Comparison of ENCODE assay signal across 8 mouse cellular contexts in the genomic region with DNA sequence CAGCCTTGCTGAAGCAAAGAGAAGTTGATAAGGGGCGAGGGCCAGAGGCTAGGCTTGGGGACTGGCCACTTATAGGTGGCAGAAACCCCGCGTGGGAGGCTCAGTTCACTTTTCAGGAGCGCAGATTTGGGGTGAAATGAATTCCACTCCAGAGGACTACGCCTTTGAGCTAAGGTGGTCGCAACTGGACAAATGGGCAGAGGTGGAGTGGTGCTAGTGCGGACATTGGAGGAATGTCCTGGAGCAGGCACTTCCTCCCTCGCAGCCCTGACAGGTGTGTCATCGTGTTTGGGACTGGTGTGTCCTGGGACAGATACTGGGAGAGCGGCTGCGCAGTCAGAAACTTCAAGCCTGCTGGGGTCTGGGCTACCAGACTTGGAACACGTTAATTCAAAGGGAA. TPM values are rescaled to one million over a fixed set of nuclear protein-coding genes. Genes with fewer than 3 reads are reported as not detected.
A peak's percentile ranks its signal among the peaks of the same experiment; 100 is the strongest.
DNase-seq lines count a peak whose midpoint lies in the region; ATAC-seq and TF ChIP-seq lines count a peak whose summit lies in the region.

No protein-coding gene starts in this region.

- H3K27me3 ChIP-seq in heart, adult 2 months (ENCODE audit: control insufficient read depth, insufficient read depth, low read length): no peaks in the 10 kb centered on the region
- no peaks in the 10 kb centered on the region for H3K27me3 ChIP-seq in hindbrain, postnatal 0 days (ENCODE audit: insufficient read depth, low read length)
- H3K27me3 ChIP-seq in neural tube, embryonic 13.5 days: no peaks in the 10 kb centered on the region

- no peak for ATAC-seq in hindbrain, postnatal 0 days
- no peak for ATAC-seq in neural tube, embryonic 13.5 days (ENCODE audit: low read depth)

- H3K4me1 ChIP-seq in heart, adult 2 months (ENCODE audit: control insufficient read depth, insufficient read depth, low read length): no peaks in the 10 kb centered on the region
- H3K4me1 ChIP-seq in hindbrain, postnatal 0 days (ENCODE audit: insufficient read depth, low read length): no peaks in the 10 kb centered on the region
- H3K4me1 ChIP-seq in neural tube, embryonic 13.5 days (replicated peaks): peaks cover 23% of the 10 kb centered on the region

- H3K79me2 ChIP-seq in heart, adult 2 months (replicated peaks; ENCODE audit: control insufficient read depth, insufficient read depth, low read length): no peaks in the 10 kb centered on the region

- peak in 1 of 2 experiments; percentile 22 for DNase-seq in heart, adult 2 months
- DNase-seq in heart, postnatal 10 days: no peak
- DNase-seq in urinary bladder, adult 2 months (ENCODE audit: low spot score): peak; percentile 19
- no peak for DNase-seq in urinary bladder, postnatal 25 days (ENCODE audit: low spot score)
- no peak for DNase-seq in hindbrain, postnatal 0 days (ENCODE audit: low spot score)
- DNase-seq in c-Kit-positive CD71-positive TER-119-positive erythroid progenitor cells, embryonic 14.5 days (ENCODE audit: low spot score): no peak
- DNase-seq in ovary, postnatal 14 days (ENCODE audit: low spot score): no peak

- H3K9ac ChIP-seq in heart, adult 2 months (ENCODE audit: low read depth, low read length): 0 out of 2 replicates have a peak overlapping the region, but pooled peaks have one; percentile 3
- peak overlapping the region; percentile 92 for H3K9ac ChIP-seq in hindbrain, postnatal 0 days (replicated peaks; ENCODE audit: low read length)
- peak overlapping the region; percentile 91 for H3K9ac ChIP-seq in neural tube, embryonic 13.5 days

- no peaks in the 10 kb centered on the region for H3K36me3 ChIP-seq in heart, adult 2 months (ENCODE audit: control insufficient read depth, insufficient read depth, low read length)
- H3K36me3 ChIP-seq in hindbrain, postnatal 0 days (ENCODE audit: insufficient read depth, low read length): no peaks in the 10 kb centered on the region
- H3K36me3 ChIP-seq in neural tube, embryonic 13.5 days: no peaks in the 10 kb centered on the region

- WGBS in heart, adult 2 months: 4% methylated on average over 12 of the region's 12 CpGs
- 1% methylated on average over 12 of the region's 12 CpGs for WGBS in hindbrain, postnatal 0 days
- 2% methylated on average over 12 of the region's 12 CpGs for WGBS in neural tube, embryonic 13.5 days

- TF ChIP-seq CTCF in heart, adult 2 months (IDR thresholded peaks at IDR 0.05): no peak
- no peak for TF ChIP-seq CTCF in hindbrain, postnatal 0 days (IDR thresholded peaks at IDR 0.05; ENCODE audit: low read depth)

- intact Hi-C loops in heart, adult 2 months (cut with DNase I): no loop called here
- intact Hi-C loops in heart, postnatal 10 days (cut with DNase I): loop anchor here (10.0 kb wide), 1 partner anchor 788 kb away; no protein-coding TSS in a partner anchor

- H3K4me2 ChIP-seq in hindbrain, postnatal 0 days (ENCODE audit: low read depth, low read length): peak overlapping the region; percentile 96
- peak overlapping the region; percentile 96 for H3K4me2 ChIP-seq in neural tube, embryonic 13.5 days

- peak overlapping the region; percentile 61 for H3K4me3 ChIP-seq in heart, adult 2 months
- H3K4me3 ChIP-seq in hindbrain, postnatal 0 days (ENCODE audit: low read length): peak overlapping the region; percentile 86
- H3K4me3 ChIP-seq in neural tube, embryonic 13.5 days: peak overlapping the region; percentile 80

- TF ChIP-seq EP300 in heart, adult 2 months (IDR thresholded peaks at IDR 0.05; ENCODE audit: insufficient read depth, low read depth, low read length): no peak

- TF ChIP-seq POLR2A in heart, adult 2 months (IDR thresholded peaks at IDR 0.05; ENCODE audit: insufficient read depth, low read depth, low read length): no peak

- no peak overlapping the region for H3K27ac ChIP-seq in heart, adult 2 months
- H3K27ac ChIP-seq in hindbrain, postnatal 0 days: peak overlapping the region; percentile 96
- H3K27ac ChIP-seq in neural tube, embryonic 13.5 days (replicated peaks): peak overlapping the region; percentile 98

- H3K9me3 ChIP-seq in hindbrain, postnatal 0 days (ENCODE audit: low read length): no peaks in the 10 kb centered on the region
- H3K9me3 ChIP-seq in neural tube, embryonic 13.5 days: no peaks in the 10 kb centered on the region

RNA-seq across cellular contexts. Expression of a gene that starts 0.9 kb away (rescaled TPM):
- total RNA-seq in heart, adult 2 months (2021): 1 to 10 TPM; 1.5 to 1.9 TPM
- polyA plus RNA-seq in heart, adult 2 months (2012; rRNA removed): 0.72 and 1.7 TPM in 2 replicates
- 1 to 10 TPM; 4.4 to 5.2 TPM for total RNA-seq in heart, postnatal 10 days (2021)
- polyA plus RNA-seq in urinary bladder, adult 2 months (2012; rRNA removed): 2.3 and 3.7 TPM in 2 replicates
- 11.5 and 11.8 TPM in 2 replicates for total RNA-seq in hindbrain, postnatal 0 days (2014; rRNA removed)
- polyA plus RNA-seq in hindbrain, postnatal 0 days (2015; fragmentation: Nextera tagmentation; extraction: Ambion mirVana): 47.1 and 51.3 TPM in 2 replicates
- polyA plus RNA-seq in neural tube, embryonic 13.5 days (2015; fragmentation: Nextera tagmentation; extraction: Ambion mirVana): 54.6 and 56.4 TPM in 2 replicates

Comparison
In these comparisons a context has a peak if more than half of its experiments do, and no peak if none do; other contexts are left out.
1. H3K9ac ChIP-seq: peak in every context shown above with its lines; median percentile 92 in hindbrain, postnatal 0 days; 91 in neural tube, embryonic 13.5 days; 3 in heart, adult 2 months.
2. RNA of a gene that starts 0.9 kb away (polyA plus RNA-seq): 54.6 to 56.4 TPM in neural tube, embryonic 13.5 days and 47.1 to 51.3 TPM in hindbrain, postnatal 0 days; 2.3 to 3.7 TPM in urinary bladder, adult 2 months and 0.72 to 1.7 TPM in heart, adult 2 months; every median in the first group is over 10 times any median in the second.
3. Peak in every context shown above with its lines, with median percentiles within 50 percentile points of each other: H3K4me3 ChIP-seq.